19 mouse cellular contexts compared by ENCODE assay signal in genomic region chr7:118979121-118979520, GRCm38 (mm10).
"Had no signal": no experiment of that assay in that cellular context is flagged by ENCODE, and none has a peak within 500 bp of the region (broad histone marks: within the 10 kb centered on the region; RNA-seq: fewer than 3 reads in every experiment).

No protein-coding gene starts in this region.

- DNase-seq: kidney, postnatal 25 days; liver, postnatal 0 days; lung, embryonic 14.5 days; right cerebral cortex, adult 18-20 months; right cerebral cortex, postnatal 14 days; right cerebral cortex, postnatal 4 days; thymus, adult 2 months; thymus, postnatal 14 days; thymus, postnatal 4 days had no signal

- H3K27ac ChIP-seq: kidney, postnatal 0 days; limb, embryonic 12.5 days; limb, embryonic 15.5 days; liver, embryonic 14.5 days; macrophage; midbrain, embryonic 15.5 days; neural tube, embryonic 12.5 days; neural tube, embryonic 15.5 days; stomach, postnatal 0 days had no signal

- H3K4me3 ChIP-seq: limb, embryonic 12.5 days; limb, embryonic 15.5 days; midbrain, embryonic 12.5 days; midbrain, embryonic 15.5 days; neural tube, embryonic 12.5 days; neural tube, embryonic 15.5 days had no signal
